Mouse (Mus musculus): ENCODE data around the gene Patj.
"Not testable (repeated sequence)": the region's sequence is repeated elsewhere in the genome, so short reads cannot be mapped to it uniquely, and the experiment has no call there.

Gene Patj

GRCm38 (mm10) chr4:98567457-98567856, 171.9 kb downstream of the Patj start:
- DNase-seq (ENCODE audit: low read depth, low spot score) = no peak

DNA sequence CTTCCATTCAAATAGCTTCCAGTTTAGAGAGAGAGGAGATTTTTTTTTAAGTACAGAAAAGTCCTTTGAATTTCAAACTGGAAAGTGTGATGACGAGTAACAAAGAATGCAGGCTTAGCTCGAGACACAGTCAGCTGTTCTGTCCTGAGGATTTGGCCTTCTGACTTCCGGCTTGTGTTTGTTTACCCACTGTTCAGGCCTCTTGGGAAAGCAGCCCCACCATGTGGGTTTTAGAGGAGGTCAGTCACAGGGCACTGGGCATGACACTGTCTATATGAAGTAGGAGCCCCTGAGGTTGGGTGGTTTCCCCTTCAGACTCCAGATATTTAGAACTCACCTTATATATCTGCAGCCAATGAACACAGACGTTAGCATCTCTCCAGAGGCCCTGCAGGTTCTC, 174.3 kb downstream of the Patj start:
- no peak for DNase-seq (ENCODE audit: low read depth, low spot score)

- DNase-seq (ENCODE audit: low read depth, low spot score) = no peak
Observed at GRCm38 (mm10) chr4:98577275-98577674, 181.7 kb downstream of the Patj start.

DNA sequence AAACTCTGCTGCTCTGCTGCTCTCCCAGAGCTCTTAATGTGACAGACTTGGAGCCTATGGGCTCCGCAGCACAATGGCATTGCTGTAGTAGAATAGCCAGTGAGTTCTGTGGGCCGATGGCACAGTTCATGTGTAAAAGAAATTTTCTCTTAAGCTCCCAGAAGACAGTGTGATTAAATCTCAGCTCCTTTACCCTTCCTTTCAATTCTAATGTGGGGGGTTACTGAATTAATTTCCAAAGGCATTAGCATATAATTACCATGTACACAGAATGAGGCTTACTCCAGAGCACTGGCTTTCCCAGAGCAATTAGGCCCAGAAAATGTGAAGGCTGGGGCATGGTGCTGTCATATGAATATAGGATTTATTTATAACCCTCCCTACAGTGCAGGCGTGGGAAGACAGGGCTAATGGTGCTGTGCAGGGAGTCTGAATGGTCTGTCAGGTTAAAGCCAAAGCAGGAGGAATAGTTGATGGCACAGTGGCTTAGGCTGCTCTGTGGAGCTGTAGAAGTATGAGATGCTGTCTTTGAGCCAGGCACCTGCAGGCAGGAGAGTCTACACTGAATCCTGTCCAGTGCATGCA, 182.5 kb downstream of the Patj start:
- DNase-seq (ENCODE audit: low read depth, low spot score) = peak; percentile 38

DNA sequence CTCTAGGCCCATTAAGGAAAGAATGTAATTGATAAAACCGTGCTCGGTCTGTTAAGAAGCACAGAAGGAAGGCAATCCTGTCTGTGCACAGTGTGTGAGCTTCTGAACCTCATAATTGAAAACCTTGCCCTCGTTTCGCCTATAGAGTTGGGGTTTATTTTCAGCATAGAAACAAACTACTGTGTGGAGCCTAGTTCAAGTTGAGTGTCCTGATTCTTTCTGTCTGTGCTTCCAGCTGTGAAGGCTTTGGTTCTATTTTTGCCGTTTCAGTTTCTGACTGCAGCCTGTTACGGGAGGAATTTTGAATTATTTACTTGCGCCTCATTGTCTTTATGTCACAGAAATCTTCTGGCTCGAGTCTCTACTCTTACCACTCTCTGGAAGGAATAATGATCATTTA, 185.9 kb downstream of the Patj start:
- DNase-seq (ENCODE audit: low read depth, low spot score) = no peak

GRCm38 (mm10) chr4:98584023-98584422, 188.4 kb downstream of the Patj start:
- no peak for DNase-seq (ENCODE audit: low read depth, low spot score)

GRCm38 (mm10) chr4:98586303-98586702, 190.7 kb downstream of the Patj start:
- no peak for DNase-seq (ENCODE audit: low read depth, low spot score)

DNA sequence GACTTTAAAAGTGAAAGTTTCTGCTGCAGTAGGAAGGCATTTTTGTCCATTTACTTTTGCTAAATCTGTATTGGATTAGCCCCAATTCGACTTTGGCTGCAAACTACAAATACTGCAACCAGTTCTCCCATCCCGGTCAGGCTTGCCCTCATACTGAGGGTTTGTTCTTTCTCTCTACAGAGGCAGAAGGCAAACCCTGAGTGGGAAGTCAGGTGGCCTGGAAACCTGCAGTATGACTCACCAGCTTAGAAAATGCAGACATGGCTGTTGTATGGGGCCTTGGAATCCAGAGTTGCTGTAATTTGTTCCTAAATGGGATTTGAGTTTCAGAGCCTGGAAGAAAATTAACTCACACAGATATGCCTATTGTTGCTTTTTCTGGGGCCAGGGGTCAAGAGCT, 192.1 kb downstream of the Patj start:
- DNase-seq (ENCODE audit: low read depth, low spot score) = no peak

- peak; percentile 80 for DNase-seq (ENCODE audit: low read depth, low spot score)
Observed at GRCm38 (mm10) chr4:98593961-98594360, 198.4 kb downstream of the Patj start.

DNA sequence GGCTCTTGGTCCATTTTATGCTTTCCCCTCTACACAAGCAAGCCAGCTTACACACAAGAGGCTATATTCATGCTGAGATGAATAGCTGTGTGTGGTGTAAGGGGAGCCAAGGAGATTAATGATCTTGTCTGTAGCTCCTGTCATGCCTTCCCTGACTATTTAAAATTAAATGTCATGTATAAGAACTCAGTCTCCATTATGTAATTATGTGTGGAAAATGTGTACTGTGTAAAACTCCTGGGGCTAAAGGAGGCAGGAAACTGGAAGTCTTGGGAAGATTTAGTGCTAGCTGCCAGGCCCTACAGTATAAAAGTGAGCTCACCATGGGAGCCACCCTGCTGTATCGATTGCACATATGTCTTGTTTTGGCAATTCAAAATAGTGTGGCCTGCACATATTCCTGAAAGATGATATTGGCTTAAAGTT, 203.0 kb downstream of the Patj start:
- no peak for DNase-seq (ENCODE audit: low read depth, low spot score)

GRCm38 (mm10) chr4:98599358-98599757, 203.8 kb downstream of the Patj start:
- no peak for DNase-seq (ENCODE audit: low read depth, low spot score)

- no peak for DNase-seq (ENCODE audit: low read depth, low spot score)
Observed at GRCm38 (mm10) chr4:98603131-98603530, 207.5 kb downstream of the Patj start.

GRCm38 (mm10) chr4:98610501-98610900, 214.9 kb downstream of the Patj start:
- DNase-seq (ENCODE audit: low read depth, low spot score) = no peak

DNA sequence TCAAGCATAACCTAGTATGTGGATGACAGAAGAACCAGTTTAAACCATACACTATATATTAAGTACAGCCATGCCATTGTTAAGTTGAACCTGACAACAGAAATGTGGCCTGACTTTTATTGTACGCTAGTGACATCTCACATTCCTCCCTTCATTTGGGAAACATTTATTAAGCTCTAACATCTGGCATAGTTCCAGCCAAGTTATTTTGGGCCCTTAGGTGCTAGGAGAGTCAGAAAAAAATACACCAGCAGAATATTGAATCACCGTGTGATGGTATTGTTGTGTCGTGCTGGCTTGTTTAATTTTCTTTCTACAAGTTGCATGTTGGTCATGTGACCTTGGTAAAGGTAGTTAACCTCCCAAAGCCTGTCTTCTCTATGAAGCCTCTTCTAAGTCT, 218.8 kb downstream of the Patj start:
- DNase-seq (ENCODE audit: low read depth, low spot score) = no peak

- DNase-seq (ENCODE audit: low read depth, low spot score) = no peak
Observed at GRCm38 (mm10) chr4:98619199-98619598, 223.6 kb downstream of the Patj start.

DNA sequence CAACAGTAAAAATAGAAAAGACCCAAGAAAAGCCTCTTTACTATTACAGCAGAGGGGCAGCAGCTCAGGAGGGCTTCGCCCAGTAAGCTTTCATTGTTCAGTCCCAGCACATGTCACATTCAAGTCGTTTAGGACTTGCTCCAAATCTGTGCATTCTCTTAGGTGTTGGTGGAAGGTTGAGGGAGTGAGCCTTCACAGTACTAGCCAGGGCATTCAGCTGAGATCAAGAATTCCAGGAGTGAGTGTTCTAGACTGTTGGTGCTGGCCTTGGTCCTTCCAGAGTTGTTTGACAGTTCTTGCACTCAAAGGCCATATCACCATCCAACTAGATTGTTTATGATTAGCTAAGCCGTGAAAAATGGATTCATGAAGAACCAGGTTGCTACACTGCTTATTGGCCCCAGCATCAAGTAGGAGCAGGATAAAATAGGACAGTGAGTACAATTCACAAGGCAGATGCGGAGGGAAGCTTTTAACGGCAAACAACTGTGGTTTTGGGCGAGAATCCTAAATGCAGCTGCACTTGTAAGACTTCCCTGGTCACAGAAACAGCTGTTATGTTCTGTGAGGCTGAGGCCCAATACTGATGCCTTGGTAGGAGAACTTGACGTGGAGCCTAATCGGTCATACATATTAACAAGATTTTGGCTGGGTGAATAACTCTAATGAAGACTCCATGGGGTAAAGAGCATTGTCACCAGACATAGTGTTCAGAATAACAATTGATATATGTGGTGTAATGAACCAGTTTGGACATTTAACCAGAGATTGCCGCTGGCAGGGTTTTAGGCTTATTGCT, 225.6 kb downstream of the Patj start:
- DNase-seq (ENCODE audit: low read depth, low spot score) = no peak

GRCm38 (mm10) chr4:98622180-98622579, 226.6 kb downstream of the Patj start:
- DNase-seq (ENCODE audit: low read depth, low spot score) = no peak

- peak; percentile 9 for DNase-seq (ENCODE audit: low read depth, low spot score)
Observed at GRCm38 (mm10) chr4:98622996-98623673, 227.6 kb downstream of the Patj start.

DNA sequence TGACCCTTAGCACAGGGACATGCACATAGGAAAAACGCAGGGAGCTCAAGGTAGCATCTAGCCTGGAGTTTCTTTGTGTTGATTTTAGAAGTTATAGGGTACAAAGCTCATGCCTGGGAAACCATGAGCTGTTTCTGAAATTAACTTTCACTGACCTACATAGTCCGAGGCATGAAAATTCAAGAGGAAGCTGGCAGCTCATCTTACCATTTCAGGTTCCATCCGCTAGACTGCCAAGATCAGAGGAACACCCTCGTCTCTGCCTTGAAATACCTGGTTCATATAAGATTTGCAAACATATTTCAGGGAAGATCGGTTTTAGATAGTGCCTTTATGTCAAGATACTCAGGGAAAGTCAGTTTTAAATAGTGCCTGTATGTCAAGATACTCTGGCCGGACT, 232.7 kb downstream of the Patj start:
- peak; percentile 34 for DNase-seq (ENCODE audit: low read depth, low spot score)

DNA sequence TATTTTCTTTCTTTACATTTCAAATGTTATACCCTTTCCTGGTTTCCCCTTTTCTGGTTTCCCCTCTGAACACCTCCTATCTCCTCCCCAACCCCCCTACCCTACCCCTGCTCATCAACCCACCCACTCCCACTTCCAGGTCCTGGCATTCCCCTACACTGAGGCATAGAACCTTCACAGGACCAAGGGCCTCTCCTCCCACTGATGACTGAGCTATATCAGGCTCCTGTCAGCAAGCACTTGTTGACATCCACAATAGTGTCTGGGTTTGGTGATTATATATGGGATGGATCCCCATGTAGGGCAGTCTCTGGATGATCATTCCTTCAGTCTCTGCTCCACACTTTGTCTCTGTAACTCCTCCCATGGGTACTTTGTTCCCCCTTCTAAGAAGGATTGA, 233.6 kb downstream of the Patj start:
- not testable (repeated sequence) for DNase-seq (ENCODE audit: low read depth, low spot score)

DNA sequence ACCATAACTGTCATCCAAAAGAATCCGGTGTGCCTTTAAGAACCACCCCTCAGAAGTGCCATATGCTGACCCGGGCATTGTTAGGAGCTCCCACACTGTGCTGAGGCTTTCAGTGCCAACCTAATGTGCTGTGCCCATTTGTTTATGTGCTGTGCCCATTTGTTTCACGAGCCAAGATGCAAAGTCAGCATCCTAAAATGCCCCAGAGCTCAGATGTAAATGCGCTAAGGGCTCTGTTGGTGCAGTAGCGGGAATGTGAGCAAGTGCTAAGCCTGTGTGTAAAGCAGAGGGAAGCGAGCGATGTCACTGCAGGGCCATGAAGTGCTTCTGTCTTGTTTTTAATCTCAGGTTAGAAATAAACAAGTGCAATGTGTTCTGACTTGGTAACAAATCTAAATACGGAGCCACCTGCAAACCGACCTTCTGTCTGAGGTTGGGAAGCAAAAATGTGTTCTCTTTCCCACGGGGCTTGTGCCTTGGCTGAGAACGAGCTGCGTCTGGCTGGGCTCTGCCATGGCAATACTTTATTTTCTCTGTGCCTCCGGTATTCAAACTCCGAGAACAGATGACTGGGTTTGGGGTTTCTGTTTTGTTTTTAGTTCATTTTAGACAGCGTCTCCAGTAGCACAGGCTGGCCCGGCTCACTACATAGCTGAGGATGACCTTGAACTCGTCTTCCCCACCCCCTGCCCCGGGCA, 239.7 kb downstream of the Patj start:
- no peak for DNase-seq (ENCODE audit: low read depth, low spot score)

- no peak for DNase-seq (ENCODE audit: low read depth, low spot score)
Observed at GRCm38 (mm10) chr4:98638731-98639130, 243.1 kb downstream of the Patj start.

Measured in telencephalon, adult 2 months (tissue).